Mouse (Mus musculus) intestine, embryonic 14.5 days (tissue): ENCODE data around the gene Ss18l1. TPM values are rescaled to one million over a fixed set of nuclear protein-coding genes. Genes with fewer than 3 reads are reported as not detected.
A peak's percentile ranks its signal among the peaks of the same experiment; 100 is the strongest.

Source experiments
- ATAC-seq: fragments of 200-750 bp; cut with Nextera tagmentation; replicated peaks from 2 replicates; pipeline ENCODE4 v1.8.0; 2017; ENCODE audit warnings: low read depth, moderate number of reproducible peaks, moderate TSS enrichment, moderate library complexity; ENCODE audit not compliant: low FRiP score, low TSS enrichment
- DNase-seq: peaks from one replicate; pipeline ENCODE4 v3.0.0-alpha.2; 2018; ENCODE audit warnings: low spot score
- H3K27ac ChIP-seq: fragments of 300-500 bp; sonication (generic); 2 replicates; pipeline ENCODE4 v1.5.1; 2014; ENCODE audit warnings: low read depth, mild to moderate bottlenecking, control low read depth
- H3K27me3 ChIP-seq: fragments of 300-500 bp; sonication (generic); replicated peaks from 2 replicates; pipeline ENCODE4 v1.6.1; 2014; ENCODE audit warnings: low read length, control low read depth; ENCODE audit not compliant: control insufficient read depth, insufficient read depth
- H3K36me3 ChIP-seq: fragments of 300-500 bp; sonication (generic); 2 replicates; pipeline ENCODE4 v1.6.1; 2014; ENCODE audit warnings: low read length, control low read depth; ENCODE audit not compliant: control insufficient read depth, insufficient read depth
- H3K4me1 ChIP-seq: fragments of 300-500 bp; sonication (generic); replicated peaks from 2 replicates; pipeline ENCODE4 v1.6.1; 2014; ENCODE audit warnings: low read length, control low read depth, mixed read lengths; ENCODE audit not compliant: control insufficient read depth, insufficient read depth
- H3K4me2 ChIP-seq: fragments of 300-500 bp; sonication (generic); 2 replicates; pipeline ENCODE4 v1.6.1; 2014; ENCODE audit warnings: low read length
- H3K4me3 ChIP-seq: fragments of 300-500 bp; sonication (generic); 2 replicates; pipeline ENCODE4 v1.5.1; 2014; ENCODE audit warnings: low read depth, low read length, control low read depth, mixed read lengths
- H3K9ac ChIP-seq: fragments of 300-500 bp; sonication (generic); 2 replicates; pipeline ENCODE4 v1.6.1; 2014; ENCODE audit warnings: mild to moderate bottlenecking, low read length
- H3K9me3 ChIP-seq: fragments of 300-500 bp; sonication (generic); 2 replicates; pipeline ENCODE4 v1.6.1; 2016; ENCODE audit warnings: low read length, control low read depth; ENCODE audit not compliant: control insufficient read depth
- WGBS: fragments of 180-500 bp; shearing (Covaris S2); extraction: QIAGEN DNeasy Blood & Tissue Kit; methylation state at CpG from one replicate; pipeline ENCODE4 v1.1.7; 2014; 5-methylcytosine and 5-hydroxymethylcytosine counted together
- polyA plus RNA-seq: library from polyadenylated mRNA; unstranded; fragments of >200 nt; fragmentation: Nextera tagmentation; extraction: Ambion mirVana; gene quantifications from 2 replicates; pipeline ENCODE4 v1.2.1, GENCODE M21; 2014

Ss18l1 gene
- polyA plus RNA-seq, 1 experiment from 2014 or later = 5.0 TPM

DNA sequence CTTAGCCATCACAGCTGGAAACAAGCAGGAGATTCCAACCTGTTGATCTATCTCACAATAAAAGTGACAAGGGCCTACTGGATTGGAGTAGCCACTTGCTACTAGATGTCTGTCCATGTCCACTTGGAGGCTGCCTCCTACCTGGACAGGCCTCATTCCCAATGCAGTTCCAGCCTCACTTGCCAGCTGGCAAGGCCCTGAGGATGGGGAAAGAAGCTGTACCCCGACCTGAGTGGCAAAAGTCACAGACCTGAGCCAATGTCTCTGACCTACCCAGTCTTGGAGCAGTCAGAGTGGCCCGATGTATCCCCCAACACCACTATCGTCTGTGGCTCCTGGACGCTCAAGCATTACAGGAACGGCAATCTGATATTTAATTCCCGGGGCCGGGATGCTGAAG, 28.6 kb upstream of the Ss18l1 start:
- H3K4me2 ChIP-seq = no peak overlapping the region
- H3K36me3 ChIP-seq = no peaks in the 10 kb centered on the region
- H3K9ac ChIP-seq = no peak overlapping the region
- H3K9me3 ChIP-seq = no peaks in the 10 kb centered on the region
- H3K4me1 ChIP-seq = peaks cover 12% of the 10 kb centered on the region
- H3K4me3 ChIP-seq = no peak overlapping the region
- WGBS = 91% methylated on average over 7 of the region's 7 CpGs
- no peak overlapping the region for H3K27ac ChIP-seq
- DNase-seq = no peak
- no peaks in the 10 kb centered on the region for H3K27me3 ChIP-seq
- ATAC-seq = no peak

GRCm38 (mm10) chr2:180017632-180018031, 24.7 kb upstream of the Ss18l1 start:
- no peak for ATAC-seq
- peaks cover 12% of the 10 kb centered on the region for H3K4me1 ChIP-seq
- H3K9me3 ChIP-seq = no peaks in the 10 kb centered on the region
- peaks cover 8% of the 10 kb centered on the region; the same call in 1 of the 2 replicates for H3K27me3 ChIP-seq
- no peak overlapping the region for H3K4me2 ChIP-seq
- DNase-seq = no peak
- WGBS = 51% methylated on average over 4 of the region's 4 CpGs
- H3K9ac ChIP-seq = no peak overlapping the region
- no peaks in the 10 kb centered on the region for H3K36me3 ChIP-seq
- H3K27ac ChIP-seq = no peak overlapping the region
- no peak overlapping the region for H3K4me3 ChIP-seq

DNA sequence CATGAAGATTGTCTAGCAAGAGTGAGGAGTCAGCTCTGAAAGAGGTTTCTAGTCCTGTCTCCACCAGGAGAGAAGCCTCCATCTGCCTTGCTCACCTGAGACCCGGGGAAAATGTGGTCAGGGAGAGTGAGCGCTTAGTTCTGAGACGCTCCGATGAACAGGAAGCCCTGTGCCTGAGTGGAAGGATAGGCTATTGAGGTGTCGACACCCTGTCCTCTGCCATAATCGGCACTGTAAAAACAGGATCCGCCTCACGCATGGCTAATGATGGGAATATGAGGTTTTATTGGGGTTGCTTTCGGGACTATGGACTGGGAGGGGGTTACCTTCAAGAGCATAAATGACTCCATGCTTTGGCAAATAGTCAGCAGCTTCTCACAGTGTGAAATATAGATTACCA, 23.7 kb upstream of the Ss18l1 start:
- Histone ChIP-seq H3K9ac (no peak overlapping the region), H3K4me1 (peaks cover 12% of the 10 kb centered on the region), H3K4me2 (no peak overlapping the region), H3K27ac (no peak overlapping the region), H3K9me3 (no peaks in the 10 kb centered on the region), H3K4me3 (no peak overlapping the region), H3K27me3 (peaks cover 16% of the 10 kb centered on the region), H3K36me3 (no peaks in the 10 kb centered on the region)
- DNase-seq = no peak
- ATAC-seq = no peak
- WGBS = 80% methylated on average over 9 of the region's 9 CpGs

DNA sequence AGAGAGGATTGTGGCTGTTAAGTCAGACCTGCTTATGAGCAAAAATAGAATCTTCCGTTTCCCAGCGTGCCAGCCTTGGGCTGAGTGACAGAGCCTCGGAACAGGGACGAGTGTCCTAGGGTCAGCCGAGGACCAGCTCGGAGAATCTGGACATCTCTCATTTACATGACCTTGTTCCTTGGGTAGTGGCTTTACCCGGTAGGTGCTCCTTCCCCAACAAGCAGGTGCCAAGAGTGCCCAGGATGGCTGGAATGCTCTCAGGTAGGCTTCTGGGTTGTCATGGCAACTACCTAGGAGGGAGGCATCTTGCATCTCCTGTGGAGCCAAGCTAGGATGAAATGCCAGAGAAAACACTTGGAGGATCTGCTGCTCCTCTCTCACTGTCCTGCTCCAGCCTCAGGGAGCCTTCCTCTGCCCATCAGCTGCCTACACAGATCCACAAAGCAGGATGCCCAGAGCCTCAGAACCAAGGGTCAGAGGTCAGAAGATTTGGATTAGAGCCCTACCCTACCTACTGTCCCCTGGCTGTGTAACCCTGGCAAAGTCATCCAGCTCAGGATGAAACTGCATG, 22.1 kb upstream of the Ss18l1 start:
- DNase-seq = no peak
- Histone ChIP-seq H3K4me2 (no peak overlapping the region), H3K4me3 (no peak overlapping the region), H3K27me3 (peaks cover 17% of the 10 kb centered on the region), H3K4me1 (peaks cover 12% of the 10 kb centered on the region), H3K27ac (no peak overlapping the region), H3K9me3 (no peaks in the 10 kb centered on the region), H3K9ac (no peak overlapping the region), H3K36me3 (no peaks in the 10 kb centered on the region)
- no peak for ATAC-seq
- 81% methylated on average over 7 of the region's 7 CpGs for WGBS

DNA sequence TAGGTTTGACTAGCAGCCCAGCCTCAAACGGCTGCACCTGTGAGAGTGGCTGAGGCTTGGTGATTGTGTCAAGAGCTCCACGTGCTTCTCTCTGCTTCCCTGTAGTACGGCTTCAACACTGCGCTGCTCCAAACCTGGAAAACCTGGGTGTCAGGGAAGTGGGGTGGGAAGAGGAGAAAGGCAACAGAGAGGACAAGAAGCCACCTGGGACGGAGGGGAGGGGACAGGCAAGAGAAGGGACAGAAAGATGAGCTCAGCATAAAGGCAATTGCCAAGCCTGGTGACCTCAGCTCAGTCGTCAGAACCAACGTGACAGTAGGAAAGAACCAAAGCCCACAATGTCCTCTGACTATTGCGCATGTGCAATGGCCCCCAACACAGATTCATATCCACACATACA, 21.4 kb upstream of the Ss18l1 start:
- DNase-seq (no peak), ATAC-seq (no peak)
- Histone ChIP-seq H3K9ac (no peak overlapping the region), H3K4me1 (peaks cover 14% of the 10 kb centered on the region), H3K36me3 (no peaks in the 10 kb centered on the region), H3K4me3 (no peak overlapping the region), H3K27ac (no peak overlapping the region), H3K27me3 (peaks cover 17% of the 10 kb centered on the region), H3K9me3 (no peaks in the 10 kb centered on the region), H3K4me2 (no peak overlapping the region)
- WGBS = 80% methylated on average over 8 of the region's 8 CpGs

DNA sequence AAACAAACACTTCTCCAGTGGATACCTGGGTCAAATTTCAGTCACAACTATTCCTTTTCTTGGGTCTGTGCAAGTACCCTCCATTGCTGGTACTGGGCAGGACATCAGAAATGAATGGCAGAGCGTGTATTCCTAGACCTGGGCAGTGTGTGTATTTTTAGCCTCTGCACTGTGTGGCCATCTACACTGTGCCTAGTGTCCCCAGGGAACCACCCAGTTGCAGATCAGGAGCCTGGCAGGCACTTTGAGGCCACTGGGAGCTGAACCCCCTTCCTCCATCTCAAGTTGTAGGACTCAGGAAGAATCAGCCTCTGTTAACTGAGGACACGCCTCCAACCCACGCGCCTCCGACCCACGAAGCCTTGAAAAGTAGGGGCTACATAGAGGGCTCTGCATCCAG, 19.6 kb upstream of the Ss18l1 start:
- Histone ChIP-seq H3K36me3 (peaks cover 3% of the 10 kb centered on the region), H3K4me1 (peaks cover 20% of the 10 kb centered on the region), H3K27ac (no peak overlapping the region), H3K4me2 (no peak overlapping the region), H3K9ac (no peak overlapping the region), H3K4me3 (no peak overlapping the region), H3K27me3 (peaks cover 17% of the 10 kb centered on the region), H3K9me3 (no peaks in the 10 kb centered on the region)
- DNase-seq = no peak
- no peak for ATAC-seq
- WGBS = 63% methylated on average over 6 of the region's 6 CpGs

- Histone ChIP-seq H3K36me3 (peaks cover 21% of the 10 kb centered on the region), H3K9me3 (no peaks in the 10 kb centered on the region), H3K4me2 (peak within 1 kb of the TSS; percentile 93), H3K9ac (peak within 1 kb of the TSS; percentile 88), H3K4me3 (peak within 1 kb of the TSS; percentile 85), H3K27me3 (peaks cover 17% of the 10 kb centered on the region), H3K27ac (peak within 1 kb of the TSS; percentile 89), H3K4me1 (peaks cover 27% of the 10 kb centered on the region)
- ATAC-seq (peak; percentile 92), DNase-seq (peak; percentile 96)
- under 1% methylated on average over 69 of the region's 80 CpGs for WGBS
Measured at GRCm38 (mm10) chr2:180024401-180025098, 17.8 kb upstream of the Ss18l1 start, which contains the start of gene Lsm14b. Lsm14b (plus strand) TSS chr2:180024987.

DNA sequence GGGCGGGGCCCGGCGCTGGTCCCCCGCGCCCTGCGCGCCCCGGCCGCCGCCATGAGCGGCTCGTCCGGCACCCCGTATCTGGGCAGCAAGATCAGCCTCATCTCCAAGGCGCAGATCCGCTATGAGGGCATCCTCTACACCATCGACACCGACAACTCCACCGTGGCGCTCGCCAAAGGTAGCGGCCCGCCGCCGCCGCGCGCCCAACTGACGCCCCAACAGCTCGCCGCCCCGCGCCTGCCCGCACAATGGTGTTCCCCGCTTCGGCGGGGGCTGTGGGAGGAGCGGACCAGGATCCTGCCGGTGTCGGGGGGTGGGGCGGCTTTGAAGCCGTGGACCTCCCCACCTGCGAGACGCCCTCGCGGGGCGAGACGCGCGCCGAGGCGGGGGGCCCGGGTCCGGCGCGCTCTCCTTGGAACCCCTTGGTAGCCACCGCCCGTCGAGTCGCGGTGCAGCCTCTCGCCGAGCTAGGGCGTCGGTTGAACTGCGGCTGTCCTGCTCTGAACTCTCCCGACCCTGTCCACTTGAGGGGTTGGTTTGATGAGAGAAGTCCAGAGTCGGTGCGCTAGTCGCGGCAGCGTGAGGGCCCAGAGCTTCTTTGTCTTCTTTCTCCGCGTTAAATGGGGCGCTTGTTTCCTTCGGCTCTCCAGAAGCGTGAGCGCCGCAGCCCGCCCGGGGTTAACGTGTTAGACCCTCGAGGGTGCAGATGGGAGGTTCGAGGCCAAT, 17.0 kb upstream of the Ss18l1 start:
- Histone ChIP-seq H3K4me3 (peak overlapping the region; percentile 85), H3K9me3 (no peaks in the 10 kb centered on the region), H3K36me3 (peaks cover 27% of the 10 kb centered on the region), H3K4me1 (peaks cover 27% of the 10 kb centered on the region), H3K27ac (peak overlapping the region; percentile 89), H3K9ac (peak overlapping the region; percentile 88), H3K27me3 (peaks cover 17% of the 10 kb centered on the region), H3K4me2 (peak overlapping the region; percentile 93)
- under 1% methylated on average over 83 of the region's 84 CpGs for WGBS
- ATAC-seq (no peak; the same call in none of the 2 replicates), DNase-seq (peak; percentile 75)
